Mouse (Mus musculus): Measurements from ENCODE around the gene C1d.

DNA sequence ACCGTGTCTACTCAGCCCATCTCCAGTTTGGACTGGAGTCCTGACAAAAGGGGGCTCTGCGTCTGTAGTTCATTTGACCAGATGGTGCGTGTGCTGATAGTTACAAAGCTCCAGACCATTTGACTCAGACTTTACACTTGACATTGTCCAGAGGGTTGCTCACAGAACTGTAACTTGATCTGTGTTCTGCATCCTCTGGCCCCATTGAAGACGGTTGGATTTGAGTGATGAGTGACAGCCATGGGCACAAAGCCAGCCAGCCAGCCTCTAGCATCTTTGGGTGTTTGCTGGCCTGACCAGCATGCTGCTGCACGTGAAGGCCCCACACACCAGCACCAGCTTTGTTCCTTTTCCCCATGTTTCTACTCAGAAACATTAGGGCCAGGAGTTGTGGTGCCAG lies 24.6 kb upstream of the C1d start:
- TF ChIP-seq POLR2A (IDR thresholded peaks at IDR 0.05; ENCODE audit: control insufficient read depth in 1 of 2, insufficient read depth in 1 of 2, low read depth in 1 of 2, low read length in 2 of 2, poor library complexity in 1 of 2) (no peak), CTCF (IDR thresholded peaks at IDR 0.05 in 2 of 3, conservative IDR thresholded peaks at IDR 0.05 in 1 of 3; ENCODE audit: control insufficient read depth in 1 of 3, insufficient read depth in 1 of 3, low read depth in 2 of 3, low read length in 3 of 3, poor library complexity in 1 of 3, severe bottlenecking in 1 of 3) (no peak), ELF1 (IDR thresholded peaks at IDR 0.05; ENCODE audit: low read depth, low read length) (no peak), ZKSCAN1 (IDR thresholded peaks at IDR 0.05; ENCODE audit: low read depth, low read length) (no peak), TBP (IDR thresholded peaks at IDR 0.05; ENCODE audit: low read depth, low read length) (no peak), GABPA (IDR thresholded peaks at IDR 0.05; ENCODE audit: low read depth, low read length) (no peak), E2F4 (IDR thresholded peaks at IDR 0.05; ENCODE audit: borderline replicate concordance, low read depth, low read length) (no peak), MAZ (IDR thresholded peaks at IDR 0.05; ENCODE audit: low read depth, low read length) (no peak), TAL1 (IDR thresholded peaks at IDR 0.05; ENCODE audit: low read length) (no peak), GATA1 (IDR thresholded peaks at IDR 0.05; ENCODE audit: low read depth, low read length) (no peak)
